Mouse (Mus musculus) T-helper 2 cell (primary cell): ENCODE results near the gene Tmem203.

Experiments used
- in situ Hi-C: fragments of 300-600 bp; cut with MboI, MseI; formaldehyde crosslinking; loops from one replicate; pipeline ENCODE4 v1.15.1; 2025; ENCODE audit warnings: high pct_unique_total_duplicates

The Tmem203 gene

DNA sequence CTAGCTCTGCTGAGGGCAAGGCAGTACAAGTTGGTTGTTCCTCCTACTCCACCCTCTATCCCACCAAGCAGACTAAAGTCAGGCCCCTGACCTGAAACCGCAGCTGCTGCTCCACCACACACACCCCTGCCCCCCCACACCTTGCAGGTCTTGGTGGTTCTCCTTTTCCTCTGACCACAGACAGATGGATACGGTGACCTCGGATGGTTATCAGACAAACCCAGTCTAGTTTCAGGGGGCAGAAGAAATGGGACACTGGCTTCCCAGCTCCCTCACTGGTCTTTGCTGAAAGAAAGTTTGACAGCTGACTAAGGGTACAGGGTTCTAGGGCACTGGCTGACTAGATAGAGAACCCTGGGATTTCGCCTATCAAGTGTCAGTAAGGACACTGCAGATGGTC is 21.8 kb upstream of the Tmem203 start:
- in situ Hi-C loops: no loop called here

DNA sequence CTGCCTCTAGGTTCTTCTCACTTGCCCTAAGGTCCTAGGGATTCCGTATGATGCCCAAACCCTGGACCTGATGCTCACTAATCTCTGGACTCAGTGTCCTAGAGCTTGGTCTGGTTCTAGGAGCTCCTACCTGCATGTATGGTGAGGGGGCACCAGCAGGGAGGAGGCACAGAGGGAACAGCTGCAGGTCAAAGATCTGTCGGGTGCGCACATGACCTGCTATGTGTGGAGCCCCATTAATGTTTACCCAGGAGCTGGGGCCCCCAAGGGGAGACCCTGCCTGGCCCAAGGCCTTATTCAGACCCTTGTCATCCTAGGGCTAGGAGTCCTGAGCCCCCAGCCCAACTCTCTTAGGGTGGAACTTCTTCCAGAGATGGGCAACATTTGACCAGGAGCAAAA is 21.2 kb upstream of the Tmem203 start, which contains the start of gene Slc34a3:
Gene Slc34a3, minus strand, starts transcription at position 315 of the 400 bp plus-strand sequence.
- in situ Hi-C loops: no loop called here

DNA sequence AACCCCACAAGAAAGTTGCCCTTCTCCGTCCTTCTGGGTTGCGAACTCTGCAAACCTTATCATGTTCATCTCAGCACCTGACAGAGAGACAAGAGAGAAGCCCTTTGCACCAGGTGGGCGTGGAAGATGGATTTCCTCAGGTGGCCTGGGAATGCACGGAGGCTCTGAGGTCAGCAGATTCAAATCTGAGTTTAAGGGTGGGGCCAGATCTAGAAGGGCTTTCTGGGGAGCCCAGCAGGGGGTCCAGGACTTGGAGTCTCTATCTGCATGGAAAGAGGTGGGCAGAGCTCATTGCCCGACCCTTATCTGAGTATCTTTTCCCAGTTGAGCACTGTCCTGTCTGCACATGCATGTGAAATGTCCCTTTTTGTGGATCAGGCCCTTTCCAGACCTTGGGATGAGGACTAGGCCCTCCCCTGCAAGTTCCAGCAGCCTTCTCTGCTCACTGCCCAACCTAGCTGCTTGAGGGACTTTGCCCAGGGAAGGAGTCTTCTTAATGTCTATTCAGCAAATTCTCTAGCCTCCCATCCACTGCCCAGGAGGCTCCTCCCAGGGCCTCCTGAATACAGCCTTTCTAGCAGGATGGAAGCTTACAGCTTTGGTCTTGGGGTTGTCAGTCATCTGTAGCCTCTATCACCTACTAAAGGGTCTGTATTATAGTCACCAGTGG is 20.6 kb upstream of the Tmem203 start:
- in situ Hi-C loops: no loop called here

DNA sequence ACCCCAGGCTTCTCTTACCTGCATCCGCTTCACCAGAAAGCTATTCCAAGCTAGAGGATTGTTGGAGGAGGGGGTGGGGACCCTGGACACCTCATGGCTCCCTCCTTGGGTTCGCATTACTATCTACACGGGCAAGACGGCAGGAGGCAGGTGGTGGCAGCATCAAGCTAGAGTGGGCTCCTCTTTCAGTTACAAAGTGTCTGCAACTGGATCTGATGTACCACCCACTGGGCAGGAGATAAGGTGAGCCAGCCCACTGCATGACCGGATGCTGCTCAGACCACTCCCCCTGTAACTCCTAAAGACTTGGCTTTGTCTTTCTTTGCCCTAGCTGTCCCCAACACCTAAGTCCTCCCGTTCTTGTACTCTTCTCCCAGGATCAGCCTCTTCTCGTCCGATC is 18.6 kb upstream of the Tmem203 start, which contains the start of gene Rnf224:
Gene Rnf224, minus strand, starts transcription at position 174 of the 400 bp plus-strand sequence.
- in situ Hi-C loops: no loop called here

DNA sequence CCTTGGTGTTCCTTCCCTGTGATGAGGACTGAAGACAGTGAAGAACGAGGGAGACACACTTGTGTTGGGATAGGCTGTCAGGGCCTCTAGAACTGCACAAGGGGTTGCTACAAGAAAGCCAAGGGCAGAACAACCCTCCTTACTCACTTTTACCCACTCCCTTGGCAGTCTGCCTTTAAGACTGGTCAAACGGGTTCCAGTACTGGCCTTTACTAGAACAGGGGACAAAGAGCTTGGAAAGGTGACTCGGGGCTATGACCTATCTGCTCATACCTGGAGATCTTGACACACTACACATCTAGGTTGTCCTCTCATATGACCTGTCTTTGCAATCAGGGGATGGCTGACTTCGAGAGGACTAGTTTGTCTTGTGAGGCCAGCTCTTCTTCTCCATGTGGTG is 17.7 kb upstream of the Tmem203 start:
- in situ Hi-C loops: no loop called here

DNA sequence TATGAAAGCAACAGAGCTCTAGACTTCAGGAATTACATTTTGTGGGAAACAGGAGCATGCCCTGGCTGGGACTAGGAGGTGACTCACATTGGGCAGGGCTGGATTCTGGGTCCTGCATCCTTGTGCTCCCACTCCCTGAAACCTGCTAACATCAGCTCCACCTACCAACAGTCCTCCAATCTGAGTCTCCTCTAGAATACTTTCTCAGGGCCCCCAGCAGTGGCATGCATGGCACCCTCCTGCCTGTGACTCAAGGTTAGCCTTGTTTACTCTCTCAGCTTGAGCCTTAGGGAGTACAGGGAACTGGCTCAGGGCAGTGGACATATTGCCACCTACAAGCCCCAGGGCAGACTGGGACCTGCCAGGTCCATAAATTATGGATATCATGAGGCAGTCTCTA is 17.1 kb upstream of the Tmem203 start:
- in situ Hi-C loops: no loop called here

DNA sequence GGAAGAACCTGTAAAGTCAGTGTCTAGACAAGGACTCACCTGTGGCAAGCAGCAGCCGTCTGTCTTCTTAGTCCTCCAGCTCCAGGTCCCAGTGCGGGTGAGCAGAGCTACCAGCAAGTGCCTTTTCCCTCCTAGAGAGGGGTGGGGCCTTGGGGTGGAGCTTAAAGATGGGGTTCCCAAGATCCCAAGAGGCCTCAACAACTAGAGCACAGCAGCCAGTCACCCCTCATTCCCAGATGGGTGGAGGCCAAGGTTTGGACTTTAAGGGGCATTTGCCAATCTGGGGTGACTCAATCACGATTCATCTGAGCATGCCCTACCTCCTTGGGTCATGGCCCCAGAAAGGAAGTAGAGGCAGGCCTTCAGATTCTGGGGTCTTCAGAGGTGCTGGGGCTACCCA is 15.5 kb upstream of the Tmem203 start:
- in situ Hi-C loops: no loop called here

DNA sequence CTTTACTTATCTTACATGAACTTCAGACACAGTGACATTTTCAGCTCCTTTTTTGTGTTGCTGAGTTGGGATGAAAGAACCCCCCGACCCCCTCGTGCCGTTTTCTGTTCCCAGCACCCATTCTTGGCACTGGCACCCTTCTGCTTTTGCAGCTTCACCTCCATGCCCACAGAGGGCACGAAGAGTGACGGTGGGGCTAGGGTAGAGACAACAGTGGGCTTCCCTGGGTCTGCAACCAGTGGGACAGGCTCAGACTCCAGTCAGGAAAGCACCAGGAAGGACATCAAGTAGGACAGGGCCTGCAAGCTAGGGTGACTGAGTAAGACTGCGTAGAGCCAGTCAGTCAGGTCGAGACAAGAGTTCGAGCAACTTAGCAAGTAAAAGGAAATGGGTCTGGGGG is 14.9 kb upstream of the Tmem203 start:
- in situ Hi-C loops: no loop called here

DNA sequence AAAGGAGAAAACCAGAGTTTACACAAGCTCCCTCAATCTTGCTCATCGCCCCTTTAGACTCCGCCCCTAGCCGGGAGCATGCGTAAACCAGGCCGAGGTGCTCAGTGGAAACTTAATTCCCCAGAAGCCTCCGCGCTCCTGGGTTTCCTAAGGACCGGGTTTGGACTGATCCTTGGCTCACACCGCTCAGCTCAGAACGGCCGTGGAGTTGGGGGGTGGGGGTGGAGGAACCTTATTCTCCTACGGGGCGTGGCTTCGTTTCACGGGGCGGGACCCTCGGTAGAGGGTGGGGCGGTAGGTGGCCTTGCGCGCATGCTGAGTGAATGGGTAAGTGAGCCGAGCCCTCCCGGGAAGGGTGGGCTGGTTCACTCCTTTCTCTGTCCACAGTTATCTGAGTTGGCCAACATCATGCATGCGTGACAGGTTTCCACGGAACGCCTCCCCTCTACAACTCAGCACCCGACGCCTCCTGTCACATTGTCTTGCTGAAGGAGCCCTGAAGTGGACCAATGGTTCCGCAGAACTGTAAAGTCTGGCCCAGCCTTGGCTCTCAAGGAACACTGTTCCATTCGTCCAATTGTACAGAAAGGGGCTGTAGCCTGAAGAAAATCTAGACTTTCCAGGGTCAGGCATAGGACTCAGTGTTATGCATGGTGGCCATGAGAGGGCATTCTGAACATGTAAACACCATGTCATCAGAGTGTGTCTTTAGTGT is 14.4 kb upstream of the Tmem203 start:
- in situ Hi-C loops: no loop called here

DNA sequence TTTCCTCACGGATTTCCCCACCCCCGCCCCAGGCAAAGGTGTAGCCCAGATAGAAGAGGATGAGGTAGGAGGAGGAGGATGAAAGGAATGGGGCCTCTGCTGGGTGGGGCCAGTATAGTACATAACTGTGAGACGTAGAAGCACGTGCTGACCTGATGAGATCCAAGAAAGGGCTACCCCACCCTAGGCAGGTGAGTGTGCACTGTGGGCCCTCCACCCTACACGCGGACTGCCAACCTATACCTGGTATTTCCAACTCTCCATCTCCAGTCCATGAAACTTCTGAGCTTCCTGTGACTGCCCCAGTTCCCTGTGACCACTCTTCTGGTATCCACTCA is 13.8 kb upstream of the Tmem203 start:
- in situ Hi-C loops: no loop called here

DNA sequence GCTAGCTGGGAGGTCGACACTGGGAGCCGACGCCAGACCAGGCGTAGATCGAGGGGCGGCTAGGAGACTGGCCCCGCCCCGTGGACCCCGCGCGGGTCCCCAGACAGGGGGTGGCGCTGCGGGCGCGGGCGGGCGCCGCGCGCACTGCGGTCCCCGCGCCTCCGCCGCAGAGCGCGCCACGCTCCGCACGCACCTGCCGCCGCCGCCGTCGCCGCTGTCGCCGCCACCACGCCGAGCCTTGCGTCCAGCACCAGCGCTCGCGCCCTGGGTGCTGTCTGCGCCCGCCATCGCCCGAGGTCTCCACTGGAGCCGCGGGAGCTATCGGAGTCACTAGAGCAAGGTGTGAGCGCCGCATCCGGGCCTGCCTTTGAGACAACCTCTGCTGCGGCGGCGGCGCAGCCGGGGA is 13.1 kb upstream of the Tmem203 start, which contains the start of the genes Rnf208 and Cysrt1:
Gene Rnf208, plus strand, starts transcription at position 155 of the 406 bp plus-strand sequence.
Gene Cysrt1, minus strand, starts transcription at position 352 of the 406 bp plus-strand sequence.
- in situ Hi-C loops: no loop called here

DNA sequence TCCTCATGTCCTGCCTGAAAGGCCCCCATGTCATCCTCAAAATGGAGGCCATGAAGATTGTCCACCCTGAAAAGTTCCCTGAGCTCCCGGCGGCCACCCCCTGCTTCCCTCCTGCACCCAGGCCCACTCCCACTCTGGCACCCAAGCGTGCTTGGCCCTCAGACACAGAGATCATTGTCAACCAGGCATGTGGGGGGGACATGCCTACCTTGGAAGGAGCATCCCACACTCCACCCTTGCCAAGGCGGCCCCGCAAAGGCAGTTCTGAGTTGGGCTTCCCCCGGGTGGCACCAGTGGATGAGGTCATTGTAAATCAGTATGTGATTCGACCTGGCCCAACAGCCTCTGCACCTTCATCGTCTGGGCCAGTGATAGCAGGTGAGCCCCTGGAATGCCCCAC is 11.9 kb upstream of the Tmem203 start:
- in situ Hi-C loops: no loop called here

DNA sequence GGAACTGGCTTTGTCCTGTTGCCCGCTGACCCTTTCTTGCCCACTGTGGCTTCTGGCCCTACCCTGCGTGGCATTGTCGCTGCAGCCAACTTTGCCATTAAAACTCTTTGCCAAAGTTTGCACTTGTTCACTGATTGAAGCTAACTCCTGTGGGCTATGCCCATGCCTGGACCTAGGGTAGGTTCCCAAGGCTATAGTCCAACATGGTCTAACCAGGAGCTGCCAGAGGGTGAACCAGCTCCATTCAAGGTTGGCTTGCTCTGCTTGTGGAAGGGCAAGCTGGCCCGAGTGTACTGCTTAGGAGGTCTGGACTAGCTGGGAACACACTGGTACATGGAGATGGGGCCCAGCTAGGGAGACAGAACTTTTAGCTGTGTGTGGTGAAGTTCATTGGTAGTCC is 11.1 kb upstream of the Tmem203 start:
- in situ Hi-C loops: no loop called here

DNA sequence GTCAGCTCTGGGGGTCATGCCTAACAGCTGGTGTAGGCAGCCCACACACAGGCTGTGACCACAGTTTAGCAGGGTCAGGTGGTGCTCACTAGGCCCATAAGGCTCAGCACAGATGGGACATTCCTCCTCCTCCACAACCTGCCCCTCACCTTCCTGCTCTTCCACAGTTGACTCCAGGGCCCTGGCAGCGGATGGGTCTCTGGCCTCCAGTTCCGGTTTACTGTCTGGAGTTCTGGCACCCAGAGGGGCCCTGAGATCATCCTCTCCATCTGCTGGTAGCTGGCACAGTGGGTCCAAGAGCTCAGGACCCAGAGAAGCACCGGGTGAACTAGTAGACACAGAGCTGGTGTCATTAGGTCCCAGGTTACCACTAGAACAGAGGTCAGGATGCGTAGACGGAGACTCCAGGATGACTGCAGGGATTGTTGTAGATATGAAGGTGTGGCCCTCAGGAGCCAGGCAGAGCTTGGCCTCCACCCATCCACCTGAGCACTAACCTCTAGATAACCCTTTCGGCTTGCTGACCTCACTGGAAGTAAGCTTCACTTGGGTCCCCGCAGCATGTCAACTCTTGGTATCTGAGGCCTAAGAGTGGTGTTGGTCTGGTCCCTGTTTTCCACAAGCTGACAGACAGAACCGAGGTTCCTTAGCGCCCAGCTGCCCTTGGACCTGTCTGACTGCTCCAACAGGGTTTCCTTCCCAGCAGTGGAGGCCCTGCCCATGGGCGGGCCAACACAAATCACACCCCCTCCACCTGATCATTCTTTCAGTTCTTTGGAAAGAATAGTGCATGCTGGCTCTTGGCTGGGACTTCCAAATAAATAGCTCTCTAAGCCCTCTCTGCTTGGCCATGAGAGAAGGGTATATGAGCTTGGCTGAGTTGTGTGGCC is 8.8 kb upstream of the Tmem203 start, which contains the start of gene AL732309.1:
Gene AL732309.1, minus strand, starts transcription at position 681 of the 890 bp plus-strand sequence.
- in situ Hi-C loops: no loop called here

DNA sequence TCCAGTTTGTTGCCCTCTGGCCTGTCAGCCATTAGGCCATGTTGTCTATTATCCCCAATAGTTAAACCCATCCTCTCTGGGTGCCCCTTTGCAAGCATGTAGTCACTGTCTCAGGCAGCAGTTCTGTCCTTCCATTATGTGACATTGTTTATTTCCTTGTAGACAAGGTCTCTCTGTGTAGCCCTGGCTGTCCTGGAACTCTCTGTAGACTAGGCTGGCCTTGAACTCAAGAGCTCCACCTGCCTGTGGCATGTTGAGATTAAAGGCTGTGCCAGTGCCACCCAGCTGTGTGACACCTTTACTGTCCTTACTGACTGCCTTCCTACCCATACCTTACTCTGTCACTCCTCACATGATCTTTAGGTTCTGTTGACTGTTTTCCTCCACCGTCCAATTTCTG is 2.9 kb upstream of the Tmem203 start:
- in situ Hi-C loops: loop anchor here (25.0 kb wide), 1 partner anchor 865 kb away; no protein-coding TSS in a partner anchor

DNA sequence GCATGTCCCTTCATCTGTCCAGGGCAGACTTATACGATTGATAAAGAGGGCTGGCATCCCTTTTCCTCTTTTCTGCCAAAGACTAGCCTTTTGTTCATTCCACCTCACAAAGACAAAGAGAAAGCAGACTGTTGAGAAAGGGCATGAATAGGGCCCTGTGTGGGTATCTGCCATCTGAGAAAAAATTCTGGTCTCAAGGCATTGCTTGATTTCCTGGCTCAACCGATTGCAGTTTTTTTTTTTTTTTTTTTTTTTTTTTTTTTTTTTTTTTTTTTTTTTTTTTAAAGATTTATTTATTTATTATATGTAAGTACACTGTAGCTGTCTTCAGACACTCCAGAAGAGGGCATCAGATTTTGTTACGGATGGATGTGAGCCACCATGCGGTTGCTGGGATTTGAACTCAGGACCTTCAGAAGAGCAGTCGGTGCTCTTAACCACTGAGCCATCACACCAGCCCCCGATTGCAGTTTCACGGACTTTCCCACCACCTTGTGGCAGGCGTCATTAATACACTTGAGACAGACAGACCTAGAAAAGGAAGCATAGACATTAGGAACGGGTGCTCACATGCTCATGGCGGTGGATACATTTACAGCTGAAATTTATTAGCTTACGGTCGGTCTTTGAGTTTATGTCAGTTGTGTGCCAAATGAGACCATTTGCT is 1.3 kb downstream of the Tmem203 start:
- in situ Hi-C loops: loop anchor here (25.0 kb wide), 1 partner anchor 869 kb away; no protein-coding TSS in a partner anchor

DNA sequence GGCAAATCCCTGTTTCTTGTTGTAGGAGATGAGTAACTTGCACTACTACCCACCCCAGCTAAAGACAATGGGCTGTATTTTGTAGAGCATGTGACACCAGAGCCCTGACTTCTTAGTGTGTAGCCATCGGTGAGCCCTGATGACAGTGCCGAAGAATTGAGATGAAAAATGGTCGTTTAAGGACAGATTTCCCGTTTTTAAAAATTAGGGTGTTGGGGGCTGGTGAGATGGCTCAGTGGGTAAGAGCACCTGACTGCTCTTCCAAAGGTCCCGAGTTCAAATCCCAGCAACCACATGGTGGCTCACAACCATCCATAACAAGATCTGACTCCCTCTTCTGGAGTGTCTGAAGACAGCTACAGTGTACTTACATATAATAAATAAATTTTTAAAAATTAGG is 2.0 kb downstream of the Tmem203 start:
- in situ Hi-C loops: loop anchor here (25.0 kb wide), 1 partner anchor 870 kb away; no protein-coding TSS in a partner anchor

DNA sequence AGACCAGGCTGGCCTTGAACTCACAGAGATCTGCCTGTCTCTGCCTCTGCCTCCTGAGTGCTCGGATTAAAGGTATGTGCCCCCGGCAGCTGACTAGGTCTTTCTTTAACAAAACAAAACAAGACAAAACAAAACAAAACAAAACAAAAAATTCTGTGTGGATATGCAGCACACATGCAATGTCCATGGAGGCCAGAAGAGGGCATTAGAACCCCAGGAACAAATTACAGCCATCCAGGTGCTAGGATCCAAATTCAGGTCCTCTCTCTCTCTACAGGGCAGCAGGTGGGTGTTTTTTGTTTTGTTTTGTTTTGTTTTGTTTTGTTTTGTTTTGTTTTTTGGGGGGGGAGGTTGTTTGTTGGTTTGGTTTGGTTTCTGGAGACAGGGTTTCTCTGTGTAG is 3.6 kb downstream of the Tmem203 start:
- in situ Hi-C loops: loop anchor here (25.0 kb wide), 1 partner anchor 872 kb away; no protein-coding TSS in a partner anchor

DNA sequence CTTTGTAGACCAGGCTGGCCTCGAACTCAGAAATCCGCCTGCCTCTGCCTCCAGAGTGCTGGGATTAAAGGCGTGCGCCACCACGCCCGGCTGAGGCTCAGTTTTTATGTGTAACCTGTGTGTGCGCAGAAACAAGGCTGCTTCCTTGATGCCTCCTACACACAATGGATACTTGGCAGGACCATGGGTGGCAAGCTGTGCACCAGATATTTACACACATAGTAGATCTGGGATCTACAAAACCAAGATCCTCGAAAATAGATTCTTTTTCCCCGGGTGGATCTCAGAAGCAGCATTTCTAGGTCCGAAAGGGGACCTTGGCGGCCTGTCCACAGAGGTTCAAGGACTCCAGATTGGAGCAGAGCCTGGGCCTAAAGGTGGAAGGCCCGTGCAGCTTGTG is 6.6 kb downstream of the Tmem203 start:
- in situ Hi-C loops: loop anchor here (25.0 kb wide), 1 partner anchor 875 kb away; no protein-coding TSS in a partner anchor

DNA sequence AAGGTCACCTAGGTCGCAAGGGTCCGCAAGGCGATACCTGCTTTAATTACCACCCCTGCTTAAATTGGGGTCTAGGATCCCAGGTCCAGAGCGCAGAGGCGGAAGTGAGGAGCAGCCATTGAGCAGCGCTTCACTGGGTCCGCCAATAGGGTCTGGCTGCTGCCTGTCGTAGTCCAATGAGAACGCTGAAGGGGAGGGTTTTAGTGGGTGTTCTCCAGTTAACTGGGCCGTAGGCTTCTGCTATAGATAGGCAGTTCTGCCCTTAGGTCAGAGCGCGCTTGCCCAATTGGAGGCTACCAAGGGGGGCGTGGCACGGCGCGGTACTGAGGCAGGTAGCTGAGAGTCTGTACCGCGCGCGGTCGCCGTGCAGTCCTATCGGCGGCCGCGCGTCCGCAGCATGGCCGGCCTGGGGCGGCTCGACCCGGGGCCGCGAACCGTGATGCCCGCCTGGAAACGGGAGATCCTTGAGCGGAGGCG is 7.1 kb downstream of the Tmem203 start, which contains the start of gene Tprn:
Gene Tprn, plus strand, starts transcription at position 328 of the 477 bp plus-strand sequence.
- in situ Hi-C loops: loop anchor here (25.0 kb wide), 1 partner anchor 875 kb away; no protein-coding TSS in a partner anchor
